Mouse (Mus musculus): ENCODE measurements around the gene Blm. TPM values are rescaled to one million over a fixed set of nuclear protein-coding genes. Genes with fewer than 3 reads are reported as not detected.

Blm gene
- polyA plus RNA-seq, 1 experiment: not detected

DNA sequence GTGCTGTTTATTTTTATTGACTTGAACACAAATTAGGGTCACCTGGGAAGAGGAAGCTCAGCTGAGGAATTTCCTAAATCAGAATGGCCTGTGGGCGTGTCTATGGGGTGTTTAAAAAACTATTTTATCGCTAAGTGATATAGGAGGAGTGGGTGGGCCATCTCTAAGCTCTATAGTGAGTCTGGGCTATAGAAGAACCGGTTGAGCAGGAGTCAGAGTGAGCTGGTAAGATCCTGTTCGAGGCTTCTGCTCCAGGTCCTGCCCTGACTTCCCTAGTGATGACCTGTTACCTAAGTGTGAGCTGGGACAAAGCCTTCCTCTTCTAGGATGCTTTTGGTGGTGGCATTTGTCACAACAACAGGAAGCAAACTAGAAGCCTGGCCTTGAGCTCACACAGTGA lies 94.2 kb downstream of the Blm start:
- H3K4me3 ChIP-seq (ENCODE audit: insufficient read depth, low read depth, low read length): no peak overlapping the region
- no peak overlapping the region for H3K27ac ChIP-seq (ENCODE audit: insufficient read depth, low read depth, low read length)
- TF ChIP-seq POLR2A (IDR thresholded peaks at IDR 0.05; ENCODE audit: insufficient read depth, low read depth, low read length) (no peak), CTCF (IDR thresholded peaks at IDR 0.05; ENCODE audit: insufficient read depth, low read depth, low read length) (no peak)
- H3K4me1 ChIP-seq (ENCODE audit: control insufficient read depth, insufficient read depth, low read length): peaks cover 34% of the 10 kb centered on the region
- WGBS: 80% methylated on average over 4 of the region's 4 CpGs

- Histone ChIP-seq H3K4me1 (ENCODE audit: control insufficient read depth, insufficient read depth, low read length) (peaks cover 35% of the 10 kb centered on the region), H3K4me3 (ENCODE audit: insufficient read depth, low read depth, low read length) (no peak overlapping the region), H3K27ac (ENCODE audit: insufficient read depth, low read depth, low read length) (no peak overlapping the region)
- TF ChIP-seq POLR2A (IDR thresholded peaks at IDR 0.05; ENCODE audit: insufficient read depth, low read depth, low read length): no peak
- no peak for TF ChIP-seq CTCF (IDR thresholded peaks at IDR 0.05; ENCODE audit: insufficient read depth, low read depth, low read length)
- WGBS: 47% methylated on average over 10 of the region's 10 CpGs
Observed at GRCm38 (mm10) chr7:80439789-80440488, 95.0 kb downstream of the Blm start.

DNA sequence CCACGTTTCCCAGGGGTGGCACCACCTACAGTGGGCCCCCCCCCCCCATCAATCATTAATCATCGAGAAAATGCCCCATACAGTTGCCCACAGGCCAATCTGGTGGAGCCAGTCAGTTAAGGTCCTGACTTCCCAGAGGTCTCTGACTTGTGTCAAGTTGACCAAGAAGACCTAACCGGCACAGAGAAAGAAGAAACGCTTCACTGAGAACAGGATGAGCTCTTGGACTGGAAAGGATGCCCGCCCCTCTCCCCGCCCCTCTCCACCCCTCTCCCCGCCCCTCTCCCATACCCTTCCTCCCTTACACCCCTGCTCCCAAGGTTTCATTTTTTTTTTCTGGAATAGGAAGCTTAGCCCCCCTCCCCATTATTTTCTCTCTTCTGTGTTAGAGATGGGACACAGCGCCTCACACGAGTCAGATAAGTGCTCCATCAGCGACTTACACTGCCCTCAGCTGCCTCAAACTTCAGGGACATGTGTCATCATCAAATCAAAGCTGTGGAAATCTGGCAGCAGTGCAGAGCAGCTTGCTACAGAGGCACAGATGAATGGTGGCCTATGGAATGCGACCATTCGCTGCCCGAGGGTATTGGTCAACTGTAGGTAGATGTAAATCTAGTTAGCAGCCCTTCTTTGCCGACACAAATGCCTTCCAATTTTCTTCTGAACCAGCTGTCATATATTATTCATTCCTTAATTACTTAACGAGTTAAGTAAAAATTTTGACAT lies 95.7 kb downstream of the Blm start:
- no peak for TF ChIP-seq CTCF (IDR thresholded peaks at IDR 0.05; ENCODE audit: insufficient read depth, low read depth, low read length)
- TF ChIP-seq POLR2A (IDR thresholded peaks at IDR 0.05; ENCODE audit: insufficient read depth, low read depth, low read length): no peak
- H3K4me1 ChIP-seq (ENCODE audit: control insufficient read depth, insufficient read depth, low read length): peaks cover 28% of the 10 kb centered on the region
- no peak overlapping the region for H3K4me3 ChIP-seq (ENCODE audit: insufficient read depth, low read depth, low read length)
- WGBS: 58% methylated on average over 13 of the region's 15 CpGs
- no peak overlapping the region for H3K27ac ChIP-seq (ENCODE audit: insufficient read depth, low read depth, low read length)

- Histone ChIP-seq H3K4me3 (ENCODE audit: insufficient read depth, low read depth, low read length) (no peak overlapping the region), H3K27ac (ENCODE audit: insufficient read depth, low read depth, low read length) (no peak overlapping the region), H3K4me1 (ENCODE audit: control insufficient read depth, insufficient read depth, low read length) (peaks cover 19% of the 10 kb centered on the region)
- TF ChIP-seq POLR2A (IDR thresholded peaks at IDR 0.05; ENCODE audit: insufficient read depth, low read depth, low read length) (no peak), CTCF (IDR thresholded peaks at IDR 0.05; ENCODE audit: insufficient read depth, low read depth, low read length) (no peak)
- 92% methylated on average over 7 of the region's 7 CpGs for WGBS
Observed at GRCm38 (mm10) chr7:80436571-80436970, 98.3 kb downstream of the Blm start.

- peaks cover 19% of the 10 kb centered on the region for H3K4me1 ChIP-seq (ENCODE audit: control insufficient read depth, insufficient read depth, low read length)
- H3K27ac ChIP-seq (ENCODE audit: insufficient read depth, low read depth, low read length): no peak overlapping the region
- TF ChIP-seq POLR2A (IDR thresholded peaks at IDR 0.05; ENCODE audit: insufficient read depth, low read depth, low read length): no peak
- TF ChIP-seq CTCF (IDR thresholded peaks at IDR 0.05; ENCODE audit: insufficient read depth, low read depth, low read length): no peak
- no peak overlapping the region for H3K4me3 ChIP-seq (ENCODE audit: insufficient read depth, low read depth, low read length)
- WGBS: 66% methylated on average over 3 of the region's 3 CpGs
Observed at GRCm38 (mm10) chr7:80435594-80435993, 99.3 kb downstream of the Blm start.

DNA sequence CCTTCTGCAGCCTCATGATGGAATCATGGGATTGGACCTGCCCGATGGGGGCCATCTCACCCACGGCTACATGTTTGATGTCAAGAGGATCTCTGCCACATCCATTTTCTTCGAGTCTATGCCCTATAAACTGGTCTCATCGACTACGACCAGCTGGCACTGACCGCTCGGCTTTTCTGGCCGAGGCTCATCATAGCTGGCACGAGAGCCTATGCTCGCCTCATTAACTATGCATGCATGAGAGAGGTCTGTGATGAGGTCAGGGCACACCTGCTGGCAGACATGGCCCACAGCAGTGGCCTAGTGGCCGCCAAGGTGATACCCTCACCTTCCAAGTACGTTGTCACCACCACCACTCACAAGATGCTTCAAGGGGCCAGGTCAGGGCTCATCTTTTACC lies 105.3 kb downstream of the Blm start:
- WGBS: 90% methylated on average over 12 of the region's 12 CpGs
- Histone ChIP-seq H3K4me1 (ENCODE audit: control insufficient read depth, insufficient read depth, low read length) (no peaks in the 10 kb centered on the region), H3K27ac (ENCODE audit: insufficient read depth, low read depth, low read length) (no peak overlapping the region), H3K4me3 (ENCODE audit: insufficient read depth, low read depth, low read length) (no peak overlapping the region)
- TF ChIP-seq POLR2A (IDR thresholded peaks at IDR 0.05; ENCODE audit: insufficient read depth, low read depth, low read length): no peak
- no peak for TF ChIP-seq CTCF (IDR thresholded peaks at IDR 0.05; ENCODE audit: insufficient read depth, low read depth, low read length)

DNA sequence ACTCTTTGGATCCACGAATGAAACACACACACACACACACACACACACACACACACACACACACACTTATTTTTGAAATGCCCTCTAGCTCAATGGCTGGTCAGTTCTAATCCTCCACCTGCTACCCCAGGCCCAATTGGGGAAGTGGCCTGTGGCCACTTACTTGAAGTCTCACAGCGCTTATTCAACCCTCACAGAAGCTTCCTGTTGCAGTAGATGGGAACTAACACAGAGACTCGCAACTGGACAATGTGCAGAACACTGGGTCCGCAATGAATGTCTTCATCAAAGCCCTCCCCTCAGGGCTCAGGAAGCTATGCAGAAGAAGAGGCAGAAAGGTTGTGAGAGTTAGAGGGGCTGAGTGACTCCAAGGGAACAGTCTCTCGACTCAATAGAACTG lies 107.2 kb downstream of the Blm start:
- TF ChIP-seq POLR2A (IDR thresholded peaks at IDR 0.05; ENCODE audit: insufficient read depth, low read depth, low read length) (no peak), CTCF (IDR thresholded peaks at IDR 0.05; ENCODE audit: insufficient read depth, low read depth, low read length) (no peak)
- Histone ChIP-seq H3K27ac (ENCODE audit: insufficient read depth, low read depth, low read length) (no peak overlapping the region), H3K4me3 (ENCODE audit: insufficient read depth, low read depth, low read length) (no peak overlapping the region), H3K4me1 (ENCODE audit: control insufficient read depth, insufficient read depth, low read length) (peaks cover 3% of the 10 kb centered on the region)
- WGBS: 88% methylated on average over 5 of the region's 5 CpGs

- no peak for TF ChIP-seq CTCF (IDR thresholded peaks at IDR 0.05; ENCODE audit: insufficient read depth, low read depth, low read length)
- Histone ChIP-seq H3K4me1 (ENCODE audit: control insufficient read depth, insufficient read depth, low read length) (peaks cover 3% of the 10 kb centered on the region), H3K4me3 (ENCODE audit: insufficient read depth, low read depth, low read length) (no peak overlapping the region), H3K27ac (ENCODE audit: insufficient read depth, low read depth, low read length) (no peak overlapping the region)
- WGBS: 81% methylated on average over 7 of the region's 7 CpGs
Observed at GRCm38 (mm10) chr7:80426363-80426762, 108.6 kb downstream of the Blm start.

DNA sequence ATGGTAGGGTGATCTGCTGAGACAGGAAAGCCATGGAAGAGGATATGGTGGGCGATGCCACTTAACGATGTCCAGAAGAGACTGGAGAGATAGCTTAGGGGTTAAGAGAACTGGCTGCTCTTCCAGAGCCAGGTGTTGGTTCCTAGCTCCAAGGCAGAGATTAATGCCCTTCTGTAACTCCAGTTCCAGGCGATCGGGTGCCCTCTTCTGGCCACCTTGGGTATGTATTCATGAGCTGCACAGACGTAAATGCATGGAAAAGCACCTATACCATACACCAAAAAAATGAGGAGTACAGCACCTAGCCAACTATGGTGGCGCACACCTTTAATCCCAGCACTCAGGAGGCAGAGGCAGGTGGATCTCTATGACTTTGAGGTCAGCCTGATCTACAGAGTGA lies 110.2 kb downstream of the Blm start:
- Histone ChIP-seq H3K4me1 (ENCODE audit: control insufficient read depth, insufficient read depth, low read length) (peaks cover 3% of the 10 kb centered on the region), H3K27ac (ENCODE audit: insufficient read depth, low read depth, low read length) (no peak overlapping the region), H3K4me3 (ENCODE audit: insufficient read depth, low read depth, low read length) (no peak overlapping the region)
- TF ChIP-seq POLR2A (IDR thresholded peaks at IDR 0.05; ENCODE audit: insufficient read depth, low read depth, low read length) (no peak), CTCF (IDR thresholded peaks at IDR 0.05; ENCODE audit: insufficient read depth, low read depth, low read length) (no peak)
- 93% methylated on average over 6 of the region's 6 CpGs for WGBS

Measured in olfactory bulb, adult 2 months (tissue).